Mouse (Mus musculus) spleen, adult 18-20 months (tissue): Measurements from ENCODE around the gene Nek11.
A peak's percentile ranks its signal among the peaks of the same experiment; 100 is the strongest.

Source experiments
- DNase-seq, 2 experiments: peaks; one replicate each; pipeline ENCODE4 v3.0.0; 2022; ENCODE audit warnings: mixed read lengths in 2 of 2

Gene Nek11

DNA sequence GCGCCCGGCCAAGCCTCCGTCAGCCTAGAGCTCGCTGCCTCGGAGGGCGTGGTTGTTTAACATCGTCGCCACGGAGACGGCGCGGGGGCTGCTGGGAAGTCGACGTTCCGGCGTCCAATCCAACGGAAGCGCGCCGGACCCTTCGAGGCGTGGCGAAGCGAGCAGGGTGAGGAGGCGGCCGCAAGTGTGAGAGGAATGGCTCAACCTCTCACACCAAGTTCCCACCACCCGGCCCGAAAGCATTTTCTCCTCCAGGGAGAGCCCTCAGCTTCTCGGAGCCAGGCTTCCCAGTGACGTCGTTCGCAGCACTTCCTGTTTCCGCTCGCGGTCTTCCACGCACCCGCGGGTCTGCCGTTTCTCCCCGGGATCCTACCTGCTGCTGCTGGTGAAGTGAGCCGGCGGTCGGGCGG lies at the start of gene Nek11, which contains the start of gene Aste1:
TSS of gene Nek11 (minus strand) at position 307 of the 410 bp plus-strand sequence.
TSS of gene Aste1 (plus strand) at position 175 of the 410 bp plus-strand sequence.
- peak; percentile 88 to 95 for DNase-seq

- DNase-seq = no peak
These were observed 13.2 kb upstream of the Nek11 start for GRCm38 (mm10) chr9:105408549-105408948.

DNA sequence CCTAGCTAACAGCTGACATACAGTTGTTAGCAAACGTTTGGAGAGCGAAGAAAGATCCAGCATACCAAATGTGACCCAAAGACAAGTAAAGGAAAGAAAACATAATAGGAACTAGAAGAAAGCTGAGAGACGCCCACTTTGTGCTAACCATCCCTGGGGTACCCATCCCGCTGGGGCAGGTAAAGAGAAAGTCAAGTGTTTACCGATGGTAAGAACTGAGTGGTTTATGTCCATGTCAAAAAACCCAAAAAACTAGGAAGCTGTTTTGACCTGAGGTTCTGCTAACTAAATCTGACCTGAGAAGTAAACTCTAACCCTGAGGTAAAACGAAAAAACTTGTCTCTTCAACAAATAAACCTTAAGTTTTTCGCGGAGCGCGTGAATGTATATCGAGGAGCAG lies 604 bp downstream of the Nek11 start:
- no peak for DNase-seq

DNA sequence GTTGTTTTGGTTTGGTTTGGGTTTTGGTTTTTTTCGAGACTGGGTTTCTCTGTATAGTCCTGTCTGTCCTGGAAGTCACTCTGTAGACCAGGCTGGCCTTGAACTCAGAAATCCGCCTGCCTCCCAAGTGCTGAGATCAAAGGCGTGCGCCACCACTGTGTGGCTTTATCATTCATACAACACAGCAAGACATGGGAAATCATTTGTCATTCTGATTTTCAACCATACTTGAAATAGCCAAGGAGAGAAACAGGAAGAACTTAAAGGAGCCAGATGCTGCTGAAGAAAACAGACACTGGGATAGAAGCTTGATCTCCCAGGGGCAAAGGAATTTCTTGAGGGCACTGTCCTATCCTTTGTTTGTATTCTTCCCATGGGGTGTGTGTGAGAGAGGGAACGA lies 4.7 kb downstream of the Nek11 start:
- DNase-seq = no peak

DNA sequence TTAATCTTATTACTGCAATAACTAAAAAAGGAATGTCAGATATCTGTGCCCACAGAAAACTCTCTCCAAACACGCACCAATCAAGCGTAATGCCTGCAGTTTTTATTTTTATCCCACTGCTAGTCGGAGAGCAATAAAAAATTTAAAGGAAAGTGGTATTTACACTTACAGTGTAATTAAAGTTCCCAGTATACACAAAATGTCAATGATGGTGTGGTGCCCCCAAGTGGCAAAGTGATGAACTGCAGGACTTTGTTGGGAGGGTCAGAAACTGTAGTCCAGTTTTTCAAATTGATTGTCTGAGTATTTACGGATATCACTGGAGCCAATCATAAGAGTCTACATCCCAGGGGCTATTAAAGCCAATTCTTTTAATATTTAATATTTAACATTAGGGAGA lies 6.0 kb downstream of the Nek11 start:
- peak; percentile 33 to 76 for DNase-seq

DNA sequence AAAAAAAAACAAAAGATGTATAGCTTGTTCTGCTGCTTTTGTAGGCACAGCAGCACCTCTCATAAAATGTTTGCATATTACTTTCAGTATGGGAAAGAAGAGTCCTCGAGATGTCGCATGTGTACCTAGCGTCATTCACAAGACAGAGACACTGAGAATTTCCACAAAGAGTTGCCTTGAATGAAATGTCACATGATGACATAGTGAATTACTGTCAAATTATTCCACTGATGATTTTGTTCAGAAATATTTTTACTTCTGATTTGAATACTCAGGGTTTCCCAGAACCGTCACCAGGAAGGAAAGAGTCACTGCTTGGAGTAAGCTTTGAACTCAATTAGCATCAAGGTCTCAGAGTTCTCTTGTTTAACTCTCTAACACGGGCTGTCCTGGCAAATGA lies 7.9 kb downstream of the Nek11 start:
- no peak for DNase-seq

DNA sequence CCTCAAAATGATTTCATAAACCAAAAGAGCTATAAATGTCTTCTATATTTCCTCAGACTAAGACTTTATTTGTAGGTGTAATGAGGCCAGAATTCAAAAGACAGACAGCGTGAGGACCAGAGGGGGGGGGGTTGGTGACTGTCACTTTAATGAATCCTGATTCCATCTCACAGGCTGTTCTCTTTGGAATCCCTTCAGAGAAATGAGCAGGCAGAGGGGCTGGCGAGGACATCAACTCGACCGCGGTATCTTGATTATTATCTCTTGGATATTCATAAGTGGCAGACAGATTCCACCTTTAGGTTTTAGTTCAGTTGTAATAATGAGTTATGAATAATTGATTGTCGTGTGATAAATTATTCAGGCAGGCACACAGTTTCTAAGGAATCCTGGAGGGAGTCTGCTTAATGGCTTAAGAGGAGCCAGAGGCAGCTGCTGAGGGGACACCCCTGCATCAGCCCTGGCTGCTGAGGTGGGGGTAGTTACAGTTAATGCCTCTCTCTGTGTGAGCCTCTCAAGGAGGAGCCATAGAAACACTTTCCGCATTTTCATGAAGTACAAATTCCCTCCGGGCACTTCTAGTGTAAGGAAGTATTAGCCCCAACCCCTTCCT lies 15.7 kb downstream of the Nek11 start:
- no peak for DNase-seq

DNA sequence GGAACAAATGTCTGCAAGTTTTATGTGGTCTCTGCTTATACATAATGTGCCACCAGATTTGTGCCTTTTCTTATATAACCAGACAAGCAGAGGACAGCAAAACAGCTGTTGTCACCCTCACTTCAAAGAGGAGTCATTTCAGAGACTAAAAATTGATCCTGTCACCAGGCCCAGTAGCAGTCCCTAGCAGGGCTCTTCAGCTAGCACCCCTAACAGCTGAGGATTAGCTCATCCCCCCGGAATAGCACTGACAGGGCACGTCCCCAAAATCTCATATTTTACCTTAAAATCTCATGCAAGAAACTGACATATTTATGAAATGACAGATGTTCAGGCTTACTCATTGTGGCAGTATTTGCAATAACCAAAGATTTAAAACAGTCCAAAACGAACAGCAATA lies 17.7 kb downstream of the Nek11 start:
- no peak for DNase-seq

- no peak for DNase-seq
These were observed 18.3 kb downstream of the Nek11 start for GRCm38 (mm10) chr9:105376954-105377530.

- no peak for DNase-seq
These were observed 18.9 kb downstream of the Nek11 start for GRCm38 (mm10) chr9:105376411-105376810.

- DNase-seq = no peak
These were observed 21.0 kb downstream of the Nek11 start for GRCm38 (mm10) chr9:105374361-105374760.

GRCm38 (mm10) chr9:105368605-105369004 lies 26.7 kb downstream of the Nek11 start:
- DNase-seq = no peak

- DNase-seq = no peak
These were observed 29.1 kb downstream of the Nek11 start for GRCm38 (mm10) chr9:105366199-105366598.

GRCm38 (mm10) chr9:105363520-105364231 lies 31.6 kb downstream of the Nek11 start:
- no peak for DNase-seq

GRCm38 (mm10) chr9:105362181-105362580 lies 33.1 kb downstream of the Nek11 start:
- DNase-seq = no peak

DNA sequence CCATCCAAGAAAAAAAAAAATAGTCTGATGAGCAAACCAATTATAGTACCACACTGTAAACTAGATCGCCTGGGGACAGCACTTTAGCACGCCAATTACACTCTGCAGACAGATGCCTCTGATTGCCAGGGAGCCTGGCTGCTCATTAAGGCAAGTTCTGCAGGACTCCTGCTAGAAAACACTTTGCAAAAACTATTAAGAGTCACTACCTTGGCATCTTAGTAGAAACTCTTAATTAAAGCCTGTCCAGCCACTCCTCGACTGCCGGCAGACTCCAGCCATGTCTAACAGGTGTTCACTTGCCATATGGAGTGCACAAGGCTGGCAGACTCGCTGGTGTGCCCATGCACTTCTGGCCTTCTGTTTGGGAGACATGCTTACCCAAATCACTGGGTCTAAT lies 46.3 kb downstream of the Nek11 start:
- DNase-seq = no peak

DNA sequence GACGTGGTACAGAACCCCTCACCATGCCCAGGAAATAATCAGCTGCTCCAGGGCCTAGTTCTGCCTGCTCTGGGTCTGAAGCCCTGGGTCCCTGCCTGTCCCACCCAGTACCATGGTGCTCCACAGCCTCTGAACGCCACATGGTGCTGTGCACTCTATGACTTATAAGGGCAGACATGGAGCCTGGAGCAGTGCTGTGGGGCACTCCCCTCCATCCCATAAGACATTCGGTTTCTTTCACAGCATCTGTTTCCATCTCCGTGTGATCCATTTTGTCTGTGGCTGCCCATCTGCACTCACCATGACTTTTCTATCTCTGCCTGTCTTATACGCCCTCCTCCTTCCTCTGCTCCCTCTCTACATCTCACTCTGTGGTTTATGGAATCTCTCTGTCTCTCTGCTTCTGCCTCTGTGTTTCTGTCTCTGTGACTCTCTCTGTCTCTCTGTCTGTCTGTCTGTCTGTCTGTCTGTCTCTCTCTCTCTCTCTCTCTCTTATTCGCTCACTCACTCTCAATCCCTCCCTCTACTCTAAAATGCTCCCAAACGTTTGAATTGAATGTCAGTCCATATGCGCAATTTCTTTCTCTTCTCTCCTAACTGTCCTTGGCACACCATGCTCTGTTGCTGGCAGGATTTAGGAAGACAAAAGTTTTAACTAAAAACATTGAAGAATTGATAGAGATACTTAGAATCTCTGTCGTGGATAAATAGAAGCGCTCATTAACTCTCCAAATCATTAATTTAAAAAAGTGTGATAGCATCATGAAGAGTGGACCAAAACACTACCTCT lies 46.9 kb downstream of the Nek11 start:
- DNase-seq = no peak

DNA sequence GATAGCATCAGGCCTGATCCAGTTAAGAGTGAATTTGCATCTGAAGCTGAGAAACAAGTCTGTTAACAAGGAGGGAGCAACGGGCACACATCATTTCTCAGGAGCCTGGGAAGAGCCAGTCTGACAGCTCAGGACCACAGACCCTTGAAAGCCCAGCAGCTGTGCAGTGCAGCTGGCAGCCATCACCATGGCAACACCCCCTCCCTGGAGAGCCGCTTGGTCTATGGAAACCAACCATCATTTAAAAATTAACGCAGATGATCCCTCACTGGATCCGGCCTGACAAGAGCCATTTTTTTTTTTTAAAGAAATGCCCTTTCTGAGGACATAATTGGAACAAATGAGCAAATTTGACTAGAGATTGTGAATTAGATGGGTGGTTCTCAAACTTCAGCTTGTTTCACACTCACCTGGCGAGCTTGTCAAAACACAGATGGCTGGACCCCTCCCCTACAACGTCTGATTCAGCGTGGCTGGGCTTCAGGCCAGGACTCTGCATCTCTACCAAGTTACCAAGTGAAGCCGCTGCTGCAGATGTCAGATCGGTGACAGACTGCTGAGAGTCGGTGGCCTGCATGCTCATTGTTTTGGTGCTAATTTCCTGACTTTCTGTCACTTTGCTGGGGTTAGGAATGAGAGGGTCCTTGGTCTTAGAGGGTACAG lies 52.2 kb downstream of the Nek11 start:
- no peak for DNase-seq

GRCm38 (mm10) chr9:105342565-105342964 lies 52.8 kb downstream of the Nek11 start:
- DNase-seq = no peak

GRCm38 (mm10) chr9:105332436-105333016 lies 62.8 kb downstream of the Nek11 start:
- DNase-seq = no peak

- DNase-seq = no peak
These were observed 73.5 kb downstream of the Nek11 start for GRCm38 (mm10) chr9:105321856-105322255.

- DNase-seq = no peak
These were observed 82.1 kb downstream of the Nek11 start for GRCm38 (mm10) chr9:105313250-105313649.
